Mouse (Mus musculus) lung, postnatal 0 days (tissue): ENCODE measurements at regions not wholly inside any gene's neighbourhood (a gene's known extent, or its start where the extent isn't known, plus 50 kb on each side); places are given as distances from the start of the nearest gene placed in this dataset.

ENCODE experiments used
- CTCF ChIP-seq: IDR thresholded peaks from 2 replicates; pipeline ENCODE4 v1.5.1; 2016; ENCODE audit warnings: antibody characterized with exemption, mild to moderate bottlenecking
- EP300 ChIP-seq: IDR thresholded peaks from 2 replicates; pipeline ENCODE4 v1.6.1; 2016; ENCODE audit warnings: antibody characterized with exemption, mild to moderate bottlenecking, control low read depth

- TF ChIP-seq CTCF (no peak), EP300 (no peak)
Measured at GRCm38 (mm10) chr5:41534598-41534997, 173.4 kb downstream of the Rab28 start.
